Mouse (Mus musculus) liver, adult 2 months (tissue): ENCODE data around the gene Msantd3. TPM values are rescaled to one million over a fixed set of nuclear protein-coding genes. Genes with fewer than 3 reads are reported as not detected.

Experiments used
- DNase-seq: peaks from one replicate; pipeline ENCODE4 v3.0.0-alpha.2; 2011; ENCODE audit warnings: low read depth, low spot score; ENCODE audit errors: extremely low read depth
- H3K27ac ChIP-seq: fragments of 200-500 bp; replicated peaks from 2 replicates; pipeline ENCODE4 v1.5.1; 2012; ENCODE audit warnings: low read depth, mild to moderate bottlenecking, control low read depth, inconsistent platforms, low read length; ENCODE audit not compliant: insufficient read depth
- H3K27me3 ChIP-seq: fragments of 200-500 bp; 2 replicates; pipeline ENCODE4 v1.6.1; 2012; ENCODE audit warnings: mild to moderate bottlenecking, moderate library complexity, low read length, inconsistent platforms; ENCODE audit not compliant: control insufficient read depth, insufficient read depth
- H3K36me3 ChIP-seq: fragments of 200-500 bp; 2 replicates; pipeline ENCODE4 v1.6.1; 2012; ENCODE audit warnings: low read length, inconsistent platforms; ENCODE audit not compliant: control insufficient read depth, insufficient read depth
- H3K4me1 ChIP-seq: fragments of 200-500 bp; 2 replicates; pipeline ENCODE4 v1.6.1; 2011; ENCODE audit warnings: low read length; ENCODE audit not compliant: control insufficient read depth, insufficient read depth
- H3K4me3 ChIP-seq: fragments of 200-500 bp; 2 replicates; pipeline ENCODE4 v1.5.1; 2011; ENCODE audit warnings: low read depth, mild to moderate bottlenecking, control low read depth, low read length, moderate library complexity; ENCODE audit not compliant: insufficient read depth
- H3K79me2 ChIP-seq: fragments of 200-500 bp; 2 replicates; pipeline ENCODE4 v1.6.1; 2012; ENCODE audit warnings: inconsistent platforms, mild to moderate bottlenecking, low read length, moderate library complexity; ENCODE audit not compliant: control insufficient read depth, insufficient read depth
- H3K9ac ChIP-seq: fragments of 200-500 bp; 2 replicates; pipeline ENCODE4 v1.6.1; 2012; ENCODE audit warnings: low read depth, mild to moderate bottlenecking, control low read depth, inconsistent platforms, low read length
- CTCF ChIP-seq: fragments of 200-500 bp; IDR thresholded peaks from 2 replicates; pipeline ENCODE4 v1.5.1; 2011; ENCODE audit warnings: low read depth, low read length, control low read depth
- POLR2A ChIP-seq: fragments of 200-500 bp; IDR thresholded peaks from 2 replicates; pipeline ENCODE4 v1.6.1; 2011; ENCODE audit warnings: low read length, control low read depth; ENCODE audit not compliant: insufficient read depth; ENCODE audit errors: extremely low read depth
- WGBS: fragments of 180-500 bp; shearing (Covaris S2); methylation state at CpG from one replicate; pipeline ENCODE4 v1.1.7; 2018; 5-methylcytosine and 5-hydroxymethylcytosine counted together
- polyA plus RNA-seq: library from polyadenylated mRNA; depleted of rRNA; stranded (reverse); fragments of >200 nt; gene quantifications from 2 replicates; pipeline ENCODE4 v1.2.3, GENCODE M21; 2012
- total RNA-seq: library from RNA; depleted of rRNA; stranded (reverse); fragments of >200 nt; gene quantifications from 2 replicates; pipeline ENCODE4 v1.2.3, GENCODE M21; 2014

The Msantd3 gene
- total and polyA plus RNA-seq, 2 experiments = 0.17 to 0.37 TPM

GRCm38 (mm10) chr4:48581993-48582392, 42.3 kb downstream of the Msantd3 start:
- no peak overlapping the region for H3K27ac ChIP-seq
- TF ChIP-seq CTCF (no peak), POLR2A (no peak)
- DNase-seq = no peak
- peaks cover 4% of the 10 kb centered on the region; the same call in 1 of the 2 replicates for H3K4me1 ChIP-seq
- H3K4me3 ChIP-seq = no peak overlapping the region
- no peaks in the 10 kb centered on the region for H3K36me3 ChIP-seq
- no peak overlapping the region for H3K9ac ChIP-seq
- H3K79me2 ChIP-seq = no peaks in the 10 kb centered on the region
- peaks cover 16% of the 10 kb centered on the region for H3K27me3 ChIP-seq
- 92% methylated on average over 2 of the region's 3 CpGs for WGBS

- H3K27ac ChIP-seq = no peak overlapping the region
- TF ChIP-seq CTCF (no peak), POLR2A (no peak)
- 90% methylated on average over 2 of the region's 2 CpGs for WGBS
- H3K79me2 ChIP-seq = no peaks in the 10 kb centered on the region
- H3K4me3 ChIP-seq = no peak overlapping the region
- peaks cover 16% of the 10 kb centered on the region for H3K27me3 ChIP-seq
- H3K36me3 ChIP-seq = no peaks in the 10 kb centered on the region
- peaks cover 4% of the 10 kb centered on the region; the same call in 1 of the 2 replicates for H3K4me1 ChIP-seq
- no peak overlapping the region for H3K9ac ChIP-seq
- DNase-seq = no peak
Observed at GRCm38 (mm10) chr4:48582941-48583340, 43.2 kb downstream of the Msantd3 start.

GRCm38 (mm10) chr4:48584421-48585240, 44.9 kb downstream of the Msantd3 start, which contains the start of gene Tmeff1:
Gene Tmeff1 (plus strand): TSS chr4:48585174.
- no peak for DNase-seq
- Histone ChIP-seq H3K27me3 (peaks cover 19% of the 10 kb centered on the region), H3K79me2 (no peaks in the 10 kb centered on the region), H3K27ac (no peak within 1 kb of the TSS), H3K4me1 (peaks cover 4% of the 10 kb centered on the region; the same call in 1 of the 2 replicates), H3K36me3 (no peaks in the 10 kb centered on the region), H3K9ac (peak within 1 kb of the TSS; percentile 21; the same call in 1 of the 2 replicates), H3K4me3 (peak within 1 kb of the TSS; percentile 54)
- WGBS = 7% methylated on average over 62 of the region's 64 CpGs
- TF ChIP-seq POLR2A = no peak
- TF ChIP-seq CTCF = no peak

GRCm38 (mm10) chr4:48585241-48586098, 45.7 kb downstream of the Msantd3 start:
- WGBS = 2% methylated on average over 82 of the region's 92 CpGs

GRCm38 (mm10) chr4:48586099-48586821, 46.5 kb downstream of the Msantd3 start:
- Histone ChIP-seq H3K79me2 (no peaks in the 10 kb centered on the region), H3K27me3 (peaks cover 19% of the 10 kb centered on the region), H3K36me3 (no peaks in the 10 kb centered on the region), H3K27ac (no peak overlapping the region), H3K4me3 (no peak overlapping the region), H3K4me1 (peaks cover 4% of the 10 kb centered on the region; the same call in 1 of the 2 replicates), H3K9ac (no peak overlapping the region)
- WGBS = 46% methylated on average over 12 of the region's 12 CpGs
- no peak for DNase-seq
- no peak for TF ChIP-seq POLR2A
- TF ChIP-seq CTCF = no peak

More at GRCm38 (mm10) chr4:48585241-48586098, 45.7 kb downstream of the Msantd3 start:
- no peaks in the 10 kb centered on the region for H3K79me2 ChIP-seq
- no peak overlapping the region for H3K27ac ChIP-seq
- peak overlapping the region; percentile 21; the same call in 1 of the 2 replicates for H3K9ac ChIP-seq
- TF ChIP-seq POLR2A (no peak), CTCF (no peak)
- no peak for DNase-seq
- peaks cover 4% of the 10 kb centered on the region; the same call in 1 of the 2 replicates for H3K4me1 ChIP-seq
- H3K4me3 ChIP-seq = peak overlapping the region; percentile 54
- peaks cover 19% of the 10 kb centered on the region for H3K27me3 ChIP-seq
- H3K36me3 ChIP-seq = no peaks in the 10 kb centered on the region
